Mouse (Mus musculus): ENCODE measurements around the gene Spag6. TPM values are rescaled to one million over a fixed set of nuclear protein-coding genes. Genes with fewer than 3 reads are reported as not detected.

Gene Spag6
- polyA plus RNA-seq, 1 experiment from 2014 or later: not detected

DNA sequence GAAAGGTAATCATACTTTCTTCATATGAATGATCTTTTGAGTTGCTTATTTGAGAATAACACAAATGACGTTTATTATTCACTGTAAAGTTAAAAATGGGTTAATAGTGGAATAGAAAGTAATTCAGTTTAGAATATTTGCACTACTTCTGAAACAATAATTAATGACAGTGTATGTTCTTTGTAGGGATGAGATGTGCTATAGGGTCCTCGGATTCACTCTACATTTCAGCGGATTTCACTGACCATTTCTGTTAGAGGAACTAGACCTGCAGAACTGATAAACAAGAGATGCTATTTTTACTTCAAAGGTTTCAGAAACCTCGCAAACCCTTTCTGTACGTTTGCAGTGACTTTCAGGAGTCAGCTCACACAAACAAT, 351 bp upstream of the Spag6 start:
- Histone ChIP-seq H3K27ac (ENCODE audit: low read length) (no peak overlapping the region), H3K27me3 (replicated peaks; ENCODE audit: control insufficient read depth, insufficient read depth, low read length) (peaks cover 27% of the 10 kb centered on the region), H3K36me3 (ENCODE audit: control insufficient read depth, insufficient read depth) (no peaks in the 10 kb centered on the region), H3K4me2 (ENCODE audit: low read length) (peak overlapping the region; percentile 96), H3K9me3 (ENCODE audit: control insufficient read depth, low read length) (no peaks in the 10 kb centered on the region), H3K9ac (replicated peaks; ENCODE audit: low read depth, low read length) (no peak overlapping the region), H3K4me3 (replicated peaks; ENCODE audit: low read length) (peak overlapping the region; percentile 51), H3K4me1 (replicated peaks; ENCODE audit: control insufficient read depth, insufficient read depth, low read length) (peaks cover 36% of the 10 kb centered on the region)
- under 1% methylated on average over 5 of the region's 5 CpGs for WGBS
- no peak for ATAC-seq

DNA sequence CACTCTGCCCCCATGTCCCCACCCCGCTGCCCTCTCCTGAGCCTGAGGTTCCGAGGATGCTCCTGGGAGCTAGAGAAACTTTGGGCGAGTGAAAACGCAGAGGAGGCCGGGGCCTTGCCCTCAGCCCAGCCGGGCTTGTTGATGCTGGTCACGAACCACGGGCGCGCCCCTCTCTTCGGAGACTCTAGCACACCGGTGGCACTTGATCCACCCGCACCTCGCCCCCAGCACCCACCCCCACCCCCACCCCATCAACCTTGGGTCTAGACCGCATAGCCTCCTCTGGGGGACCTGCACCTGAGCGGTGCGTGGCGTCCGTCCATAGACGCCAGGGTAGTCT, 749 bp downstream of the Spag6 start:
- no peak overlapping the region for H3K27ac ChIP-seq (ENCODE audit: low read length)
- peaks cover 34% of the 10 kb centered on the region for H3K27me3 ChIP-seq (replicated peaks; ENCODE audit: control insufficient read depth, insufficient read depth, low read length)
- WGBS: 2% methylated on average over 19 of the region's 20 CpGs
- peak overlapping the region; percentile 51 for H3K4me3 ChIP-seq (replicated peaks; ENCODE audit: low read length)
- no peaks in the 10 kb centered on the region for H3K36me3 ChIP-seq (ENCODE audit: control insufficient read depth, insufficient read depth)
- H3K9me3 ChIP-seq (ENCODE audit: control insufficient read depth, low read length): no peaks in the 10 kb centered on the region
- peak overlapping the region; percentile 96 for H3K4me2 ChIP-seq (ENCODE audit: low read length)
- H3K4me1 ChIP-seq (replicated peaks; ENCODE audit: control insufficient read depth, insufficient read depth, low read length): peaks cover 35% of the 10 kb centered on the region
- ATAC-seq: peak; percentile 1; the same call in 1 of the 2 replicates
- peak overlapping the region; percentile 66 for H3K9ac ChIP-seq (replicated peaks; ENCODE audit: low read depth, low read length)

DNA sequence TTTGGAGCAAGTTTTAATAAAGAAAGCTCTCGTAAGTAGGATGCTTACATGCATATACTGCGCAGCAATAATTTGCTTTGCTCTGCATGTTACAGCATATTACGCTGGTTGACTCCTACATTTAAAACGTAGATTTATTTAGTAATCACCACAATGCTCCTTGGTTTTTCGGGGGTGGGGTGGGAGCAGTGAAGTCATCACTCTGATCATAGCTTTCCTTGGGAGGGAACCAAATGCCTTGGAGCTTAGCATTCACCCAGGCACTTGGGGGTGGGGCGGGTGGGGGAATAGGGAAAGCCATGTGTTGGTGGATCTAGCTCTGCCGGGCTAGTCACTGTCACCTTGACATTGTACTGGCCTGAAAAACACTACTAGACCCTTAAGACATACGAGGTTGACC, 1.3 kb downstream of the Spag6 start:
- 5% methylated on average over 8 of the region's 8 CpGs for WGBS
- H3K9ac ChIP-seq (replicated peaks; ENCODE audit: low read depth, low read length): no peak overlapping the region
- H3K27ac ChIP-seq (ENCODE audit: low read length): no peak overlapping the region
- no peak for ATAC-seq
- no peaks in the 10 kb centered on the region for H3K9me3 ChIP-seq (ENCODE audit: control insufficient read depth, low read length)
- no peak overlapping the region for H3K4me3 ChIP-seq (replicated peaks; ENCODE audit: low read length)
- peaks cover 38% of the 10 kb centered on the region for H3K27me3 ChIP-seq (replicated peaks; ENCODE audit: control insufficient read depth, insufficient read depth, low read length)
- no peak overlapping the region for H3K4me2 ChIP-seq (ENCODE audit: low read length)
- peaks cover 29% of the 10 kb centered on the region for H3K4me1 ChIP-seq (replicated peaks; ENCODE audit: control insufficient read depth, insufficient read depth, low read length)
- no peaks in the 10 kb centered on the region for H3K36me3 ChIP-seq (ENCODE audit: control insufficient read depth, insufficient read depth)

DNA sequence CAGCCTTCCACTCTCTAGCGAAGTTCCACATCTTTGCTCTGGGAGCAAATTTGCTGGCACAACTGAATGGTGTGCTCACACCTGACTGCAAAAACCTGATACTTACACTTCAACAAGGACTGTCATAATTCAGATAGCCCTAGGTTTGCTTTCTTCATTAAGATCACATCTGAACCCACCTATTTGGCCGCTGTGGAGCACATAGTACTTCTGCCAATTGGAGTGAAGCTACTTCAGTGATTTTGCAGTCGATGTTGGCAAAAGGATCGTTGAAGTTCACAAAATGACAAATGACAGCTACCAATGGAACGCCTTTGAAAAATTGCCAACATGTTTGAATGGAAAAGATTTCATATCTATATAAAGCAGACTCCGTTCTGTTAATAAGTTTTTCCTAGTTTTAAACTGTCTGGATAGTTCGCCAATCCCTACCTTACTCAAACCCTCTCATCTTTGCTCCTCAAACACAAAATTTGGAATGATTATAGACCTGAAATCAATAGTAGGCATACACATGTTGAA, 1.9 kb downstream of the Spag6 start:
- 4% methylated on average over 7 of the region's 7 CpGs for WGBS
- no peak for ATAC-seq
- Histone ChIP-seq H3K4me1 (replicated peaks; ENCODE audit: control insufficient read depth, insufficient read depth, low read length) (peaks cover 24% of the 10 kb centered on the region), H3K36me3 (ENCODE audit: control insufficient read depth, insufficient read depth) (no peaks in the 10 kb centered on the region), H3K9ac (replicated peaks; ENCODE audit: low read depth, low read length) (no peak overlapping the region), H3K27ac (ENCODE audit: low read length) (no peak overlapping the region), H3K4me3 (replicated peaks; ENCODE audit: low read length) (no peak overlapping the region), H3K9me3 (ENCODE audit: control insufficient read depth, low read length) (no peaks in the 10 kb centered on the region), H3K27me3 (replicated peaks; ENCODE audit: control insufficient read depth, insufficient read depth, low read length) (peaks cover 38% of the 10 kb centered on the region), H3K4me2 (ENCODE audit: low read length) (no peak overlapping the region)

DNA sequence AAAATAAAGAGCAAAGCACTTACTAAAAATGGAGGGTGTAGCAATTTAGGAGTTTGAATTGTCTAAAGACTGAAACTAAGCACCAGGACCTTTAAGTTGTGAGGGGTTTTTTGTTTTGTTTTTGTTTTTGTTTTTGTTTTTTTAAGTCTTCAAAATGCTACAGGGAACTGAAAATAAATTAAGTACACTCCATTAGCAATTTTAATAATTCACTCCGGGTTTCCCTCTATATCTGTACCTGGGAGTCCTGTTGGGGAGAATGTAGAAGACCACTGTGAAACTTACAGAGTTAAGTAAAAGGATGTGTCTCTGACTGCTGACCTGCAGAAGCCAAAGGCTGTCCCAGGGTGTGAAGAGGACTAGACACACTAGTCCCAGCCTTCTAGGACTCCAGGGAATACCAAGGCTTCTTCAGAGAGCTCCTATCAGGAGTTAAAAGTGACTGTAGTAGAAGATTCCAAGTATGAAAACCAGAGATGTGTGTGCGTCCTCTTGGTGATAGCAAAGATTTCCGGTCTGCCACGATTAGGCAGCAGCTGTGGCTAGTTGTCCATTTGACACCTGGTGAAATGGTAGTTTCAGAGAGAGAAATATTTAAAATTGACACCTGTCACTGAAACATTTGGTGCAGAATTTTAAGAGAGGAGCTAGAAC, 3.9 kb downstream of the Spag6 start:
- no peak for ATAC-seq
- under 1% methylated on average over 4 of the region's 4 CpGs for WGBS

DNA sequence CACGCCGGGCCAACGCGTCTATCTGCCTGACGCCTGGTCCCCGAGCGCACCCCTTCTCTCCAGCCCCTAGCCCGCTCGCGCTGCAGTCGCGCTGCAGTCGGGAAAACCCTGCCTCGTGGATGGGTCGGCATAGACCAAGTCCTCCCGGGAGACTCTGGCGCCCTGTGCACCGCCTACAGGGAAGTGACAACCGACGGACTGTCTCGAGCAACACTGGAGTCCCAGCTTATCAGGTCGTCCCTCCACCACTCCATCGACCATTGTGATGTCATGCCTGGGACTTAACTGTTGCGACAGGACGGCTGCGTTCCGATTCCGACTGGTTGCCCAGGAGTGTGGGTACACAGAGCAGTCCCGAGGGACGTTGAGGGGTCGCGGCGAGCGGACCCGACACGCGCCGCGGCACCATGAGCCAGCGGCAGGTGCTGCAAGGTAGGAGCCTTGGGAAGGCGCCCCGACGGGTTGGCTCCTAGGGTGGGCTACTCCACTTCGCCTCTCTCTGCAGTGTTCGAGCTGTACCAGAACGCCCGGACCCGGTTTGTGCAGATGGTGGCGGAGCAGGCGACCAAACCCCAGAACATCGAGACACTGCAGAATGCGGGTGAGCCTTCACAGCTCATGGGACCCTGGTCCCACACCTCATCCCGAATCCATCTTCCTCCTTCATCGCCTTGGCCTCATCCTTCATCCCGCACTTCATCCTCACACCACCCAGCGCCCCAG, 5.0 kb downstream of the Spag6 start:
- ATAC-seq: 0 out of 2 replicates have a peak, but pooled peaks have one; percentile 11
- H3K36me3 ChIP-seq (ENCODE audit: control insufficient read depth, insufficient read depth): no peaks in the 10 kb centered on the region
- peak overlapping the region; percentile 1; the same call in 1 of the 2 replicates for H3K4me3 ChIP-seq (replicated peaks; ENCODE audit: low read length)
- H3K27me3 ChIP-seq (replicated peaks; ENCODE audit: control insufficient read depth, insufficient read depth, low read length): peaks cover 39% of the 10 kb centered on the region
- H3K27ac ChIP-seq (ENCODE audit: low read length): no peak overlapping the region
- H3K4me2 ChIP-seq (ENCODE audit: low read length): peak overlapping the region; percentile 16; the same call in 1 of the 2 replicates
- whole genome bisulfite sequencing: under 1% methylated on average over 56 of the region's 56 CpGs
- peaks cover 21% of the 10 kb centered on the region for H3K4me1 ChIP-seq (replicated peaks; ENCODE audit: control insufficient read depth, insufficient read depth, low read length)
- H3K9me3 ChIP-seq (ENCODE audit: control insufficient read depth, low read length): no peaks in the 10 kb centered on the region
- H3K9ac ChIP-seq (replicated peaks; ENCODE audit: low read depth, low read length): no peak overlapping the region

More for the DNA sequence above, 3.9 kb downstream of the Spag6 start:
- Histone ChIP-seq H3K4me2 (ENCODE audit: low read length) (no peak overlapping the region), H3K9ac (replicated peaks; ENCODE audit: low read depth, low read length) (no peak overlapping the region), H3K4me1 (replicated peaks; ENCODE audit: control insufficient read depth, insufficient read depth, low read length) (peaks cover 24% of the 10 kb centered on the region), H3K36me3 (ENCODE audit: control insufficient read depth, insufficient read depth) (no peaks in the 10 kb centered on the region), H3K4me3 (replicated peaks; ENCODE audit: low read length) (no peak overlapping the region), H3K9me3 (ENCODE audit: control insufficient read depth, low read length) (no peaks in the 10 kb centered on the region), H3K27ac (ENCODE audit: low read length) (no peak overlapping the region), H3K27me3 (replicated peaks; ENCODE audit: control insufficient read depth, insufficient read depth, low read length) (peaks cover 40% of the 10 kb centered on the region)

DNA sequence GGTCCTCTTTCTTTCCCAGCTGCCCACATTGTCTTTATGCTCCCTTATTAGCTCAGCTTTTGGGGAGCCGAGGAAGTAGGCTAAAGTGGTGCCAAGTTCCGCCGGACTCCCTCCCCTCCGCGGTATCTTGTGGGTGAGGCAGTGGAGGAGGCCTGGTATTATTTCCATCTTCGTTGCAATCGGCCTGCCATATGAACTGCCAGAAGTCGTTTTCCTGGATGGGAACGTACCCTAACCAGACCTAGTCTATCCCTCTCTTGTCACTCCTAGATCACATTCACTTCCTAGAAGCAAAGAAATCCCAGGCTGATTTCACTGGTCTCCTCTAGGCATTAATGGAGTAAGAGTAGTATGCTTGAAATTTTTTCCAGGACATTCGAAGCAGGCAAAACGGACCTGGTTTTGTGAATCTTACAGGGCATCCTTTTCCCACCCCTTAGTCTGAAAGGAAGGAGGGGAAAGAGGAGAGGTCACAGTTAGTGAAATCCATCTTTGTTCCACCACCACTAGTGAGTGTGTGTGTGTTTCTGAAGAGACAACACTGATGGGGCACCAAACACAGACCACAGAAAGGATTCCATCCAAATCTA, 5.7 kb downstream of the Spag6 start:
- Histone ChIP-seq H3K4me3 (replicated peaks; ENCODE audit: low read length) (no peak overlapping the region), H3K27ac (ENCODE audit: low read length) (no peak overlapping the region), H3K36me3 (ENCODE audit: control insufficient read depth, insufficient read depth) (no peaks in the 10 kb centered on the region), H3K27me3 (replicated peaks; ENCODE audit: control insufficient read depth, insufficient read depth, low read length) (peaks cover 43% of the 10 kb centered on the region), H3K4me2 (ENCODE audit: low read length) (no peak overlapping the region), H3K9ac (replicated peaks; ENCODE audit: low read depth, low read length) (no peak overlapping the region), H3K9me3 (ENCODE audit: control insufficient read depth, low read length) (no peaks in the 10 kb centered on the region), H3K4me1 (replicated peaks; ENCODE audit: control insufficient read depth, insufficient read depth, low read length) (peaks cover 14% of the 10 kb centered on the region)
- 2% methylated on average over 11 of the region's 11 CpGs for WGBS
- no peak for ATAC-seq

DNA sequence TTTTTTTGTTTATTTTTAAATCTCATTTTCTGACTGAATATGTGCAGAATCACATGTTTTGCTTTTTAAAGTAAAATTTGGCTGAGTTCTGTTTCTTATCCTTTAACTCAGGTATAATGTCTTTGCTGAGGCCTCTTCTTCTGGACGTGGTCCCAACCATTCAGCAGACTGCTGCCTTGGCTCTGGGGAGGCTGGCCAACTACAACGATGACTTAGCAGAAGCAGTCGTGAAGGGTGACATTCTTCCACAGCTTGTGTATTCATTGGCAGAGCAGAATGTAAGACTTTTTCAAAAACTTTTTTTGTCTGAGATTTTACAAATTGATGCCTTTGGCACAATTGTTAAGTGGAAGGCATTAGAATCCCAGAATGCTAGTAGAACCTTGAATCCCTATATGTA, 16.5 kb downstream of the Spag6 start:
- Histone ChIP-seq H3K4me3 (replicated peaks; ENCODE audit: low read length) (no peak overlapping the region), H3K27ac (ENCODE audit: low read length) (no peak overlapping the region), H3K9ac (replicated peaks; ENCODE audit: low read depth, low read length) (no peak overlapping the region), H3K9me3 (ENCODE audit: control insufficient read depth, low read length) (no peaks in the 10 kb centered on the region), H3K27me3 (replicated peaks; ENCODE audit: control insufficient read depth, insufficient read depth, low read length) (no peaks in the 10 kb centered on the region; the same call in 1 of the 2 replicates), H3K4me2 (ENCODE audit: low read length) (no peak overlapping the region), H3K36me3 (ENCODE audit: control insufficient read depth, insufficient read depth) (no peaks in the 10 kb centered on the region), H3K4me1 (replicated peaks; ENCODE audit: control insufficient read depth, insufficient read depth, low read length) (no peaks in the 10 kb centered on the region)
- ATAC-seq: no peak
- 59% methylated on average over 3 of the region's 3 CpGs for WGBS

DNA sequence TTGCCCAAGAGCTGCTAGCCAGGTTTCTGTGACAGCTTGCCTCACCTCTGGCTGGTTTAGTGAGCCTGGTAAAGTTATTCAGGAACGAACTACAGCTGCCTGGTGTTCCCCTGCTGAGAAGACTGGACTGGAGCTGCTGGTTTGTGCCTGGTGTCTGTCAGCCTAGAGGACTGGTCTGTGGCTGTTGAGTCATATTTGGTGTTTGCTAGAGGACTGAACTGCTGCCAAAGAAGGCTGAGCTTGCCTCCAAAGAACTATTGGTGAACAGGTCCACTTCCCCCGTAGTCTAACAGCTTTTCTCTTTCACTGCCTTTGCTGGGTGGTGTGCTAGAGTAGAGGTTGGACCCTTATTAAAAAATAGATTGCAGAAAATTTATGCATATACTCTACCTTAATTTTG, 19.2 kb downstream of the Spag6 start:
- WGBS: 58% methylated on average over 2 of the region's 2 CpGs
- H3K4me1 ChIP-seq (replicated peaks; ENCODE audit: control insufficient read depth, insufficient read depth, low read length): no peaks in the 10 kb centered on the region
- ATAC-seq: no peak
- no peak overlapping the region for H3K9ac ChIP-seq (replicated peaks; ENCODE audit: low read depth, low read length)
- H3K36me3 ChIP-seq (ENCODE audit: control insufficient read depth, insufficient read depth): no peaks in the 10 kb centered on the region
- H3K4me2 ChIP-seq (ENCODE audit: low read length): no peak overlapping the region
- no peak overlapping the region for H3K27ac ChIP-seq (ENCODE audit: low read length)
- H3K9me3 ChIP-seq (ENCODE audit: control insufficient read depth, low read length): no peaks in the 10 kb centered on the region
- no peak overlapping the region for H3K4me3 ChIP-seq (replicated peaks; ENCODE audit: low read length)
- H3K27me3 ChIP-seq (replicated peaks; ENCODE audit: control insufficient read depth, insufficient read depth, low read length): no peaks in the 10 kb centered on the region

All from forebrain, embryonic 16.5 days (tissue).